7 mouse cellular contexts compared by ENCODE assay signal in the genomic region with DNA sequence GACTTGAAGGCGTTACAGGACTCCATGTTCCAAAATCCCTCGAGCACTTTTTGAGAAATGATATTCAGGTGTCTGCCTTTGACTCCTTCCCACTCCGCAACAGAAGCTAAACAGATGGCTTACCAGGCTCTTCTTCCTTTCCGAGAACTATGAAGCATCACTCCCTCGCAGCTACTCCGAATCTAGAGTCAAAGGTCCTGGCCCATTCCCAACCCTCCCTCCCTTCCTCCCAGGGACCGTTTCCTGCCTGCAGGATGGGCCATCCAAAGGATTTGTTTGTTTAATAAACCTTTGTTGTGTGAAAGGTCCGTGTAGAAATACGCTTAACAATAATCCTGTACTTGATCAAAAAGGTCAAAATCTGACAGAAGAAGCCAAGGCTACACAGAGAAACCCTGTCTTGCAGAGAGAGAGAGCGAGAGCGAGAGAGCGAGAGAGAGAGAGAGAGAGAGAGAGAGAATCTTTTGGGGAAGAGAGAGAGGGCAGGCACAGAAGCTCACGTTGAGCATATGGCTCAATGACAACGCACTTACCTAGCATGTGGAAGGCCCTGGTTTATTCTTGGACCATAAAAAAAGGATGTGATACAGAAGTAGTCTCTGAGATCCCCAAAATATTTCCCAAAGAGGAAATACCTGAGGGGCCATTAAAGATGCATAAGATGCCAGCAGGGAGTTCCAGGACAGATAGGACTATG. TPM values are rescaled to one million over a fixed set of nuclear protein-coding genes. Genes with fewer than 3 reads are reported as not detected.
DNase-seq lines count a peak whose midpoint lies in the region; ATAC-seq and TF ChIP-seq lines count a peak whose summit lies in the region.

Ccdc85b (minus strand) TSS at position 149 of the 697 bp plus-strand sequence.

- no peak for ATAC-seq in heart, embryonic 15.5 days (replicated peaks; ENCODE audit: insufficient number of reproducible peaks, insufficient read depth, low FRiP score, low read depth)
- ATAC-seq in limb, embryonic 12.5 days (ENCODE audit: insufficient number of reproducible peaks, insufficient read depth, low FRiP score, low TSS enrichment, low read depth) = no peak
- ATAC-seq in stomach, embryonic 15.5 days (ENCODE audit: insufficient read depth, low FRiP score, low read depth) = no peak; the same call in 1 of the 2 replicates

- peak within 1 kb of the TSS; percentile 94 for H3K4me2 ChIP-seq in heart, embryonic 15.5 days
- H3K4me2 ChIP-seq in limb, embryonic 12.5 days = peak within 1 kb of the TSS; percentile 98
- peak within 1 kb of the TSS; percentile 91 for H3K4me2 ChIP-seq in stomach, embryonic 15.5 days

- no peak for TF ChIP-seq CTCF in layer of hippocampus, adult 2 months (conservative IDR thresholded peaks at IDR 0.05)
- no peak for TF ChIP-seq CTCF in bone marrow, adult 2 months (IDR thresholded peaks at IDR 0.05; ENCODE audit: control insufficient read depth, insufficient read depth, low read length)

- no peak for DNase-seq in layer of hippocampus, adult 2 months (ENCODE audit: low spot score in 2 of 2)
- no peak for DNase-seq in layer of hippocampus, adult 9-10 months (ENCODE audit: low spot score)
- DNase-seq in cerebellum, adult 8-10 months = no peak

- peak within 1 kb of the TSS; percentile 100 for H3K27ac ChIP-seq in layer of hippocampus, adult 2 months
- peak within 1 kb of the TSS; percentile 86 for H3K27ac ChIP-seq in bone marrow, adult 2 months (ENCODE audit: control insufficient read depth, insufficient read depth, low read depth, low read length, poor library complexity)
- H3K27ac ChIP-seq in heart, embryonic 15.5 days = peak within 1 kb of the TSS; percentile 88
- H3K27ac ChIP-seq in limb, embryonic 12.5 days = peak within 1 kb of the TSS; percentile 91
- H3K27ac ChIP-seq in stomach, embryonic 15.5 days = peak within 1 kb of the TSS; percentile 93

- peak within 1 kb of the TSS; percentile 81 for H3K4me3 ChIP-seq in layer of hippocampus, adult 2 months
- H3K4me3 ChIP-seq in bone marrow, adult 2 months (replicated peaks; ENCODE audit: control insufficient read depth, low read depth, low read length) = peak within 1 kb of the TSS; percentile 73
- H3K4me3 ChIP-seq in heart, embryonic 15.5 days = peak within 1 kb of the TSS; percentile 64
- peak within 1 kb of the TSS; percentile 83 for H3K4me3 ChIP-seq in limb, embryonic 12.5 days (replicated peaks)
- H3K4me3 ChIP-seq in stomach, embryonic 15.5 days (replicated peaks) = peak within 1 kb of the TSS; percentile 75

- H3K36me3 ChIP-seq in heart, embryonic 15.5 days = peaks cover 5% of the 10 kb centered on the region
- H3K36me3 ChIP-seq in limb, embryonic 12.5 days = peaks cover 17% of the 10 kb centered on the region
- H3K36me3 ChIP-seq in stomach, embryonic 15.5 days = peaks cover 7% of the 10 kb centered on the region; the same call in 1 of the 2 replicates

- no peaks in the 10 kb centered on the region for H3K9me3 ChIP-seq in heart, embryonic 15.5 days (replicated peaks)
- no peaks in the 10 kb centered on the region for H3K9me3 ChIP-seq in limb, embryonic 12.5 days
- H3K9me3 ChIP-seq in stomach, embryonic 15.5 days = no peaks in the 10 kb centered on the region

- 11% methylated on average over 14 of the region's 14 CpGs for WGBS in bone marrow, adult 2 months
- 16% methylated on average over 14 of the region's 14 CpGs for WGBS in heart, embryonic 15.5 days
- WGBS in limb, embryonic 12.5 days = 19% methylated on average over 14 of the region's 14 CpGs
- 9% methylated on average over 14 of the region's 14 CpGs for WGBS in stomach, embryonic 15.5 days

- no peaks in the 10 kb centered on the region for H3K27me3 ChIP-seq in heart, embryonic 15.5 days
- H3K27me3 ChIP-seq in limb, embryonic 12.5 days = no peaks in the 10 kb centered on the region
- no peaks in the 10 kb centered on the region for H3K27me3 ChIP-seq in stomach, embryonic 15.5 days (replicated peaks)

- H3K4me1 ChIP-seq in bone marrow, adult 2 months (ENCODE audit: control insufficient read depth, insufficient read depth, low read length) = peaks cover 1% of the 10 kb centered on the region; the same call in 1 of the 2 replicates
- peaks cover 47% of the 10 kb centered on the region for H3K4me1 ChIP-seq in heart, embryonic 15.5 days (replicated peaks)
- H3K4me1 ChIP-seq in limb, embryonic 12.5 days (replicated peaks) = peaks cover 40% of the 10 kb centered on the region
- H3K4me1 ChIP-seq in stomach, embryonic 15.5 days = peaks cover 34% of the 10 kb centered on the region

- H3K9ac ChIP-seq in heart, embryonic 15.5 days = peak within 1 kb of the TSS; percentile 80
- peak within 1 kb of the TSS; percentile 82 for H3K9ac ChIP-seq in limb, embryonic 12.5 days (replicated peaks)
- H3K9ac ChIP-seq in stomach, embryonic 15.5 days = peak within 1 kb of the TSS; percentile 63

- TF ChIP-seq POLR2A in bone marrow, adult 2 months (IDR thresholded peaks at IDR 0.05; ENCODE audit: borderline replicate concordance, control insufficient read depth, low read depth, low read length) = no peak

RNA-seq across cellular contexts. Expression of gene Ccdc85b, which starts in this region (rescaled TPM):
- total RNA-seq in layer of hippocampus, adult 2 months (2021) = 10 to 100 TPM; 31.5 to 33.9 TPM
- 4.3 and 8.0 TPM in 2 replicates for polyA plus RNA-seq in bone marrow, adult 2 months (2011; ENCODE audit: insufficient read depth, insufficient read length, low replicate concordance, missing spikeins)
- 9.0 and 9.9 TPM in 2 replicates for polyA plus RNA-seq in heart, embryonic 15.5 days (2015; fragmentation: Nextera tagmentation; extraction: Ambion mirVana)
- polyA plus RNA-seq in limb, embryonic 12.5 days (2016; fragmentation: Nextera tagmentation; extraction: Ambion mirVana) = 10.4 and 10.8 TPM in 2 replicates
- polyA plus RNA-seq in stomach, embryonic 15.5 days (2015; fragmentation: Nextera tagmentation; extraction: Ambion mirVana) = 11.8 and 11.9 TPM in 2 replicates
